Mouse (Mus musculus) right cerebral cortex, postnatal 10 days (tissue): ENCODE results near the gene 1700016H13Rik.
A peak's percentile ranks its signal among the peaks of the same experiment; 100 is the strongest.

Source experiments
- DNase-seq, 2 experiments: peaks; one replicate each; pipeline ENCODE4 v3.0.0; 2021; ENCODE audit warnings: low spot score in 2 of 2

The 1700016H13Rik gene

GRCm38 (mm10) chr5:103655346-103656118, at the start of gene 1700016H13Rik:
1700016H13Rik (minus strand) TSS chr5:103656010.
- DNase-seq: peak; percentile 42 to 59

- DNase-seq: no peak
Observed at GRCm38 (mm10) chr5:103705331-103705730, 49.5 kb upstream of the 1700016H13Rik start.

- no peak for DNase-seq
Observed at GRCm38 (mm10) chr5:103702527-103702926, 46.7 kb upstream of the 1700016H13Rik start.

GRCm38 (mm10) chr5:103701466-103701865, 45.7 kb upstream of the 1700016H13Rik start:
- no peak for DNase-seq

DNA sequence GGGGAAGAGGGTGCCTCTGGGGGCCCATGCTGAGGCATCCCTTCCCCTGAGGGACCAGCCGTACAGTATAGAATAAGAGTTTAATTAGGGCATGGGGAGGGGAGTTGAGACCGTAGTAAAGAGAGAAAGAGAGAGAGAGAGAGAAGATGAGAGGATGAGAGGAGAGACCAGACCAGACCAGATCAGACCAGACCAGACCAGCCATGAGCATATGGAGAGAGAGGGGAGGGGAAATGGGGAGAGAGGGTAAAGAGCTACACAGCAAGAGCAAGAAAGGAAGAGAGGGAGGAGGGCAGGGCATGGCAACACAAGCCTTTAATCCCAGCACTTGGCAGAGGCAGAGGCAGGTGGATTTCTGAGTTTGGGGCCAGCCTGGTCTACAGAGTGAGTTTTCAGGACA, 44.9 kb upstream of the 1700016H13Rik start:
- no peak for DNase-seq

DNA sequence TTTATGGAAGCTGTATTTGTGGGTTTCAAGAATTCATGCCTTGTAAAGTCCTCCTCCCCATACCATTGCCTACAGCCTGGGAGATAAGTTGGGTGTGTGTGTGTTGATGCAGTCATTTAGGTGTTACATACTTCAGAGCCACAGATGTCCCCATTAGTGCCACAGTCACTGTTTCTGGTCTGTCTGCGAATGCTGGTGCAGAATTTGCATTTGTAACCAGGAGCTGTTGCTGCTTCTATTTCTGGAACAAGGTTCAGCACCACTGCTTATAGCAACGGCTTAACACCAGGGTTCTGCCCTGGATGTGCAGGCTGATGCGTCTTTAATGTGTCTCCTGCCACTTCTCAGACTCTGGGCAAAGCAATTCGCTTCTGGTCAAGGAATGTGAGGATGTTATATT, 43.7 kb upstream of the 1700016H13Rik start:
- no peak for DNase-seq

- DNase-seq: no peak
Observed at GRCm38 (mm10) chr5:103698577-103698976, 42.8 kb upstream of the 1700016H13Rik start.

DNA sequence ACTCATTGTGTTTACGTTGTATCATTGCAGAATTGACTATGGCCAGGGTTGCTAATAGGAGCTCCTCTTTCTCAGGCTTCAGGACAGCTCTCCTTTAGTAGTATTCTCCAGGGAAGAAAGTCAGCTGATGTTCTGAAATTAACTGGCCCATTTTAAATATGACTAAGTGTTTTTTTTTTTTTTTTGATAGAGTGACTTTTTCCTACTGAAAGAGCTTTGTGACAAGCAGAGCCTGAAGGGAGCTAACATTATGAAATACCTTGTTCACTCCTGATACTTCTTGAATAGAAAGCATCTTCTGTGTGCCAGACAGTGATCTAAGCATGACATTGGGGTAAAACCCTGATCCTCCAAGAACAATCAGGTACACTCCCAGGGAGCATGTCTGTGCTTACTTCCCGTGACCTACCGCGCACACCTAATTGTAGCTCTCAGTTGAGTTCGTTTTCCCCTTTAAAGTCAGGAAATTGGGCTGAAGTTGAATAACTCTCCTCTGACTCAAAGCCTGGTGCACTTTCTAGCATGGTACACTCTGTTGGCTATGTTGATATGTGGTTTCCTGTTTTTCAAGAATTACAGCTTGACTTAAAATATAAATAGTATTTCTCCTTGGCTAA, 42.2 kb upstream of the 1700016H13Rik start:
- no peak for DNase-seq

GRCm38 (mm10) chr5:103694094-103694493, 38.3 kb upstream of the 1700016H13Rik start:
- DNase-seq: no peak

DNA sequence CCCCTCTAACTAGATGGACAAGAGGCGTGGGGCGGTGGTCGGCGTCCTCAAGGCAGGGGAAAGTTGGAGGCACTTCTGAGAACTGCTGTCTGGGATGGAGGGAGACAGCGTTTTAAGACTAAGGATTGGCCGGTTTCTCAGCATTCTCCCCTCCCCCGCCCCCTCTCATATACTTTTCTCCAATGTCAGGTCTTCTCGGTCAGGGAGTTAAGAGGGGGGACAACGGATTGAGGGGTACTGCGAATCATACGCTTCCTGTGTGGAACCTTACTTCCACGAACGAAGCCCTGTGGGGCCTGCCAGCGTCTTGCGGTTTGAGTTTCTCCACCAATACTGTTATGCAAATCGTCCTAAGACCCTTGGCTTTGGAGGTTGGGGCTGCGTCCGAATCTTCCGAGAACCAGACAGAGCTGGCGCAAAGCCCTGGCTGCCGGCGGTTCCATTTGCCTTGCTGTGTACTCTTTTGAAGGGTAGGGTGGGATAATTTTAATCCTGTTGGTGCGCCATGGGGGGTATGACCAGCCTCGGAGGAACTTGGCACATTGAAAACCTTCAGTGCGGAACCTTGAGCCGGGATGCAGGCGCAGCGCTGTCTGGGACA, 37.3 kb upstream of the 1700016H13Rik start:
- DNase-seq: peak in 1 of 2 experiments; percentile 25

DNA sequence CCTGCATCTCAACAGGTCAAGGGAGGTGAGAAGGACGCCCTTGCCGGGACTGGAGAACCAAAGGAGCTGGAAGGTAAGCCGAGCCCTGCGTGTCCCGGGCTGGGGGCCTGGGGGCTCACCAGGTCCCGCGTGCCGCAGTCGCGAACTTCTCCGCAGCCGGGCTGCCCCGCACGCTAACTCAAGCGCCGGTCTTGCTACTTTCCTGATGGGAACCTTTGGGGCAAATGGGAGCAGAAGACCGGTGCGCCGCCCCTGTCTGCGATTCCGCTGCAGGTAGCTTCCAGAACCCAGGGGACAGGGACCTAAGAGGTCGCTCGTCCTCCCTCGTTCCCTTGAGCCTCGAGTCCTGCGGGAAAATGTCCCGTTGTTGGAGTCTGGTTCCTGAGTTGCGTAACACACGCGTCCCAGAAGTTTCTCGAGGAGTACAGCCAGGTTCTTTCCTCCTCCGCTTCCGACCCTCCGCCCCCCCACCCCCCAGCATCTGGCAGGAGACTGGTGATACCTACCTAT, 36.8 kb upstream of the 1700016H13Rik start:
- DNase-seq: no peak

- DNase-seq: peak; percentile 71 to 84
Observed at GRCm38 (mm10) chr5:103691624-103692530, 36.1 kb upstream of the 1700016H13Rik start, which contains the start of gene Aff1. Aff1 (plus strand) TSS chr5:103692374.

- DNase-seq: no peak
Observed at GRCm38 (mm10) chr5:103691171-103691570, 35.4 kb upstream of the 1700016H13Rik start.

GRCm38 (mm10) chr5:103690190-103690589, 34.4 kb upstream of the 1700016H13Rik start:
- DNase-seq: no peak

- no peak for DNase-seq
Observed at GRCm38 (mm10) chr5:103689645-103690044, 33.8 kb upstream of the 1700016H13Rik start.

DNA sequence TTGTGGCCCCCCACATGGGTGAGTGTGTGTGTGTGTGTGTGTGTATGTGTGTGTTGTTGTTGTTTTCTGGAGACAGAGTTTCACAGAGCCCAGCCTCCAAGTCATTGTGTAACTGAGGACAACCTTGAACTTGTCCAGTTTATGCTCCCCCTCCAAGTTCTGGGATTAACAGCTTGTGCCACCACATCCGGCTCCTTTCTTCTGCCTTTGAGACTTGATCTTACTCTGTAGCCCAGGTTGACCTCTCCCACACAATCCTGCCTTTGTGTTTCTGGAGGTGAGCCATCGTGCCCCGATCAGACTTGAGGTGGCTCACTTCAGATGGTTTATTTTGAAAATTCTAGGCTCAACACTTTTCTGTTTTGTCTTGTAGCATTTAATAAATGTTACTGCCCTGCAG, 26.0 kb upstream of the 1700016H13Rik start:
- no peak for DNase-seq

GRCm38 (mm10) chr5:103680381-103680780, 24.6 kb upstream of the 1700016H13Rik start:
- peak in 1 of 2 experiments; percentile 64 for DNase-seq

DNA sequence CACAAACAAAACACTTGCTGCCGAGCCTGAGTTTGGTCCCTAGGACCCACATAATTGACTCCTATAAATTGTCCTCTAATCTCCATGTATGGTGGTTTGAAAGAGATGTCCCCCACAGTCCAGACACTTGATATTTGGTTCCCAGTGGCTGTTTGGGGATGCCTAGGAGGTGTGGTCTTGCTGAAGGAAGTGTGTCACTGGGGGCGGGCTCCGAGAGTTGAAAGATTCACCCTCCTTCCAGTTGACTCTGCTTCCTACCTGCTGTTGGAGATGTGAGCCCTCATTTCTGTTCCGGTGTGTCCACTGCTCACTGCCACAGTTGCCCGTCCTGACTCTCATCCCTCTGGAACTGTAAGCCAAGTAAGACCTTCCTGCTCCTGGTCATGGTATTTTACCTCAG, 23.2 kb upstream of the 1700016H13Rik start:
- DNase-seq: no peak

GRCm38 (mm10) chr5:103677894-103678293, 22.1 kb upstream of the 1700016H13Rik start:
- no peak for DNase-seq

DNA sequence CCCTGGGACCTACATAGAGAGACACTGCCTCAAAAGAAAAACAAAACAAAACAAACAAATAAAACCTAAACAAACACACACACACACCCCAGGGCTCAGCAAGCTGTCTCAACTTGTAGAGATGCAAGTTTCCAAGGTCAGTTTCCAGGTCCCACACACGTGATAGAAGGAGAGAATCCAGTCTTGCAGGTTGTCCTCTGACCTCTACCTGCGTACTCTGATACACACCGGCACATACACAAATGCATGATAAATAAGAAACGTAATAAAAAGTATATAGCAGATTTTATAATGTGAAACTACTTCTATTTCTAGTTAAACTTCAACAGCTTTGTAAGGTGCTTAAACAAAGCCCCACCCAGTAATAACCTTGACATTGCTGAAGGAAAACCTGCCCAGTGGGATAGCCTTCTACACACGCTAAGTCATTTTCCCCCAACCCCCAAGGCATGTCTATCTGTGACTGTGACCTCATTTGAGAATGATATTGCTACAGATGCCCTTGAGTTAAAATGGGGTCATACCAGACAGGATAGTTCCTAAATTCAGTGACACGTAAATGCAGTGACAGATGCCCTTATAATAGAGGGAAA, 20.6 kb upstream of the 1700016H13Rik start:
- no peak for DNase-seq

DNA sequence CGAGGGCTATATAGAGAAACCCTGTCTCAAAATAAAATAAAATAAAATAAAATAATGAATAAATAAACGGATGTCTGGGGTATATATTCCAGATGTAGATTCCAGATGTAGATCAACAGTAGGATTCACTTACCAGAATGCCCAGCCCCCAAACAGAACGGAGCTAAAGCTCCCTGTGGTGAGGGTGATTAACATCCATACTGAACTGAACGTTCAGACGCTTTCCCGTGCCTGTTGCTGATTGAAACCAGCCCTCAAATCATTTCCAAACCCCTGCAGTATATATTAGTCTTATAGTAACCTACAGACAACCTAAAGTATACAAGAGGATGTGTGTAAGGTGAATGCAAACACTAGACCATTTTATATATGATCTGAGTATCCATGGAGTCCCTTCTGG, 18.7 kb upstream of the 1700016H13Rik start:
- DNase-seq: no peak
